Mouse (Mus musculus): ENCODE measurements around the gene Kif1c.
"Not testable (repeated sequence)": the region's sequence is repeated elsewhere in the genome, so short reads cannot be mapped to it uniquely, and the experiment has no call there.

- not testable (repeated sequence) for TF ChIP-seq CTCF, POLR2A (IDR thresholded peaks at IDR 0.05; ENCODE audit: insufficient read depth, low read depth, low read length)
Observed at GRCm38 (mm10) chr11:70778058-70778457, 77.7 kb downstream of the Kif1c start.
